Mouse (Mus musculus) CH12.LX (cell line): ENCODE measurements at regions not wholly inside any gene's neighbourhood (a gene's known extent, or its start where the extent isn't known, plus 50 kb on each side); places are given as distances from the start of the nearest gene placed in this dataset.
A peak's percentile ranks its signal among the peaks of the same experiment; 100 is the strongest.

ENCODE experiments used
- DNase-seq: peaks from one replicate; pipeline ENCODE4 v3.0.0-alpha.2; 2013; ENCODE audit errors: extremely low read depth
- H3K27ac ChIP-seq: 2 replicates; pipeline ENCODE4 v1.5.1; 2012; ENCODE audit warnings: low read depth, mild to moderate bottlenecking, control low read depth, moderate library complexity; ENCODE audit not compliant: insufficient read depth
- H3K27me3 ChIP-seq: replicated peaks from 2 replicates; pipeline ENCODE3; 2012; ENCODE audit warnings: inconsistent platforms
- H3K36me3 ChIP-seq, 2 experiments: replicated peaks in 1 of 2; 2 replicates each; pipeline versions ENCODE3 to v1.6.1; 2012; ENCODE audit warnings: inconsistent platforms in 1 of 2, low read length in 1 of 2, mild to moderate bottlenecking in 1 of 2, mixed read lengths in 1 of 2, moderate library complexity in 1 of 2; ENCODE audit not compliant: control insufficient read depth in 1 of 2, insufficient read depth in 1 of 2
- H3K4me1 ChIP-seq, 2 experiments: 2 replicates each; pipeline ENCODE4 v1.6.1; 2012; ENCODE audit warnings: inconsistent platforms in 1 of 2, moderate library complexity in 1 of 2; ENCODE audit not compliant: insufficient read depth in 2 of 2, control insufficient read depth in 1 of 2
- H3K4me2 ChIP-seq: 2 replicates; pipeline ENCODE4 v1.6.1; 2012; ENCODE audit warnings: low read depth, mild to moderate bottlenecking, control low read depth; ENCODE audit not compliant: poor library complexity, insufficient read depth, severe bottlenecking
- H3K4me3 ChIP-seq, 3 experiments: fragments of 150-350 bp in 1 of 3; sonication (generic) in 1 of 3; replicated peaks in 1 of 3; 2 replicates each; pipeline versions ENCODE3 to v1.5.1; 2011 to 2012; ENCODE audit warnings: low read depth in 2 of 3, low read length in 2 of 3, mild to moderate bottlenecking in 2 of 3, moderate library complexity in 2 of 3, control low read depth in 1 of 3, improper control_type of control experiment in 1 of 3, inconsistent platforms in 1 of 3, mixed read lengths in 1 of 3; ENCODE audit not compliant: poor library complexity in 1 of 3
- H3K79me2 ChIP-seq: replicated peaks from 2 replicates; pipeline ENCODE4 v1.6.1; 2012; ENCODE audit warnings: mild to moderate bottlenecking, moderate library complexity; ENCODE audit not compliant: control insufficient read depth, poor library complexity, insufficient read depth, severe bottlenecking; ENCODE audit errors: extremely low read depth
- H3K9ac ChIP-seq: 2 replicates; pipeline ENCODE4 v1.6.1; 2012; ENCODE audit warnings: low read depth, mild to moderate bottlenecking, control low read depth, moderate library complexity; ENCODE audit not compliant: insufficient read depth
- H3K9me3 ChIP-seq: replicated peaks from 2 replicates; pipeline ENCODE3; 2012; ENCODE audit warnings: low read length, inconsistent platforms, mixed read lengths
- BHLHE40 ChIP-seq: IDR thresholded peaks from 2 replicates; pipeline ENCODE4 v1.6.1; 2011; ENCODE audit warnings: mild to moderate bottlenecking, low read depth, low read length, improper control_type of control experiment
- CHD1 ChIP-seq: IDR thresholded peaks from 2 replicates; pipeline ENCODE4 v1.6.1; 2012; ENCODE audit warnings: low read depth, low read length, improper control_type of control experiment, inconsistent platforms
- CHD2 ChIP-seq: IDR thresholded peaks from 2 replicates; pipeline ENCODE4 v1.6.1; 2011; ENCODE audit warnings: low read length, improper control_type of control experiment
- E2F4 ChIP-seq: IDR thresholded peaks from 2 replicates; pipeline ENCODE4 v1.6.1; 2011; ENCODE audit warnings: low read depth, low read length, improper control_type of control experiment; ENCODE audit not compliant: insufficient replicate concordance
- EP300 ChIP-seq: IDR thresholded peaks from 2 replicates; pipeline ENCODE4 v1.6.1; 2011; ENCODE audit warnings: low read length, improper control_type of control experiment
- GABPA ChIP-seq: IDR thresholded peaks from 2 replicates; pipeline ENCODE4 v1.6.1; 2012; ENCODE audit warnings: low read depth, low read length, improper control_type of control experiment, inconsistent platforms; ENCODE audit not compliant: insufficient replicate concordance
- HCFC1 ChIP-seq: IDR thresholded peaks from 2 replicates; pipeline ENCODE4 v1.6.1; 2012; ENCODE audit warnings: low read depth, mild to moderate bottlenecking, inconsistent platforms, low read length, improper control_type of control experiment
- IRF4 ChIP-seq: IDR thresholded peaks from 2 replicates; pipeline ENCODE4 v1.6.1; 2014; ENCODE audit warnings: low read depth, mild to moderate bottlenecking, inconsistent platforms, low read length, improper control_type of control experiment
- JUN ChIP-seq: IDR thresholded peaks from 2 replicates; pipeline ENCODE4 v1.6.1; 2011; ENCODE audit warnings: low read depth, mild to moderate bottlenecking, low read length, improper control_type of control experiment, moderate library complexity; ENCODE audit not compliant: insufficient read depth
- JUND ChIP-seq: conservative IDR thresholded peaks from 2 replicates; pipeline ENCODE4 v1.6.1; 2011; ENCODE audit warnings: low read depth, low read length, improper control_type of control experiment
- KAT2A ChIP-seq: IDR thresholded peaks from 2 replicates; pipeline ENCODE4 v1.6.1; 2012; ENCODE audit warnings: low read length, improper control_type of control experiment, inconsistent platforms; ENCODE audit not compliant: insufficient replicate concordance
- MAZ ChIP-seq: IDR thresholded peaks from 2 replicates; pipeline ENCODE4 v1.6.1; 2012; ENCODE audit warnings: low read depth, mild to moderate bottlenecking, inconsistent platforms, low read length, improper control_type of control experiment, moderate library complexity
- MEF2A ChIP-seq: IDR thresholded peaks from 2 replicates; pipeline ENCODE4 v1.6.1; 2014; ENCODE audit warnings: low read depth, mild to moderate bottlenecking, inconsistent platforms, low read length, improper control_type of control experiment, borderline replicate concordance
- MXI1 ChIP-seq: IDR thresholded peaks from 2 replicates; pipeline ENCODE4 v1.6.1; 2011; ENCODE audit warnings: mild to moderate bottlenecking, low read depth, low read length, improper control_type of control experiment
- MYC ChIP-seq: IDR thresholded peaks from 2 replicates; pipeline ENCODE4 v1.6.1; 2011; ENCODE audit warnings: low read depth, mild to moderate bottlenecking, improper control_type of control experiment, low read length
- NELFE ChIP-seq: IDR thresholded peaks from 2 replicates; pipeline ENCODE4 v1.6.1; 2011; ENCODE audit warnings: low read depth, low read length, improper control_type of control experiment
- PAX5 ChIP-seq: IDR thresholded peaks from 2 replicates; pipeline ENCODE4 v1.6.1; 2012; ENCODE audit warnings: low read length, inconsistent platforms, mixed read lengths
- POLR2A ChIP-seq: IDR thresholded peaks from 2 replicates; pipeline ENCODE4 v1.6.1; 2011; ENCODE audit warnings: low read depth, mild to moderate bottlenecking, improper control_type of control experiment, low read length
- POLR2AphosphoS2 ChIP-seq: IDR thresholded peaks from 2 replicates; pipeline ENCODE4 v1.6.1; 2011; ENCODE audit warnings: low read depth, low read length, improper control_type of control experiment
- SMC3 ChIP-seq: IDR thresholded peaks from 2 replicates; pipeline ENCODE4 v1.6.1; 2011; ENCODE audit warnings: low read depth, low read length, improper control_type of control experiment
- TBP ChIP-seq: conservative IDR thresholded peaks from 2 replicates; pipeline ENCODE4 v1.6.1; 2011; ENCODE audit warnings: low read depth, low read length, improper control_type of control experiment
- TCF12 ChIP-seq: IDR thresholded peaks from 2 replicates; pipeline ENCODE4 v1.6.1; 2014; ENCODE audit warnings: low read depth, mild to moderate bottlenecking, inconsistent platforms, low read length, improper control_type of control experiment
- USF1 ChIP-seq: IDR thresholded peaks from 2 replicates; pipeline ENCODE4 v1.6.1; 2014; ENCODE audit warnings: low read depth, mild to moderate bottlenecking, inconsistent platforms, low read length, improper control_type of control experiment
- ZMIZ1 ChIP-seq: IDR thresholded peaks from 2 replicates; pipeline ENCODE4 v1.6.1; 2012; ENCODE audit warnings: low read depth, mild to moderate bottlenecking, inconsistent platforms, low read length, improper control_type of control experiment
- ZNF384 ChIP-seq: IDR thresholded peaks from 2 replicates; pipeline ENCODE4 v1.6.1; 2012; ENCODE audit warnings: low read depth, low read length, improper control_type of control experiment, inconsistent platforms
- dilution Hi-C: fragments of 300-500 bp; cut with MboI; formaldehyde crosslinking; loops from 2 replicates; pipeline ENCODE4 v1.14.3; 2020; ENCODE audit warnings: low sequenced_read_pairs; ENCODE audit not compliant: extremely low pct_unique_long_range_greater_than_20kb, extremely low pct_ligation_motif_present
- in situ Hi-C: fragments of 300-500 bp; cut with MboI; formaldehyde crosslinking; loops from 3 replicates; pipeline ENCODE4 v1.14.3; 2019; ENCODE audit warnings: low sequenced_read_pairs, low pct_ligation_motif_present, low pct_unique_long_range_greater_than_20kb, mixed read lengths

- no peak overlapping the region for H3K9ac ChIP-seq
- in situ Hi-C loops (no loop called here), dilution Hi-C loops (no loop called here)
- peaks cover 77% of the 10 kb centered on the region for H3K27me3 ChIP-seq
- H3K36me3 ChIP-seq, result no peaks in the 10 kb centered on the region
- DNase-seq, result no peak
- H3K79me2 ChIP-seq, result no peaks in the 10 kb centered on the region
- TF ChIP-seq EP300 (no peak), MXI1 (no peak), GABPA (no peak), PAX5 (no peak), MYC (no peak)
- H3K4me1 ChIP-seq, result no peaks in the 10 kb centered on the region
- H3K9me3 ChIP-seq, result peaks cover 5% of the 10 kb centered on the region
- no peak overlapping the region for H3K4me3 ChIP-seq
- no peak overlapping the region for H3K27ac ChIP-seq
- no peak overlapping the region for H3K4me2 ChIP-seq
Observed at GRCm38 (mm10) chr7:135818298-135818697, 102.1 kb upstream of the Mki67 start.

- H3K4me3 ChIP-seq, result no peak overlapping the region
- H3K4me2 ChIP-seq, result no peak overlapping the region
- no peaks in the 10 kb centered on the region for H3K79me2 ChIP-seq
- no peaks in the 10 kb centered on the region for H3K36me3 ChIP-seq
- no peaks in the 10 kb centered on the region for H3K4me1 ChIP-seq
- H3K9me3 ChIP-seq, result peaks cover 5% of the 10 kb centered on the region
- no peak for DNase-seq
- H3K9ac ChIP-seq, result no peak overlapping the region
- in situ Hi-C loops (no loop called here), dilution Hi-C loops (no loop called here)
- H3K27ac ChIP-seq, result no peak overlapping the region
- no peak for TF ChIP-seq TBP
- TF ChIP-seq JUN, result peak; percentile 72
- no peak for TF ChIP-seq TCF12
- no peak for TF ChIP-seq POLR2A
- peak; percentile 93 for TF ChIP-seq IRF4
- TF ChIP-seq EP300, result peak; percentile 90
- peak; percentile 82 for TF ChIP-seq JUND
- H3K27me3 ChIP-seq, result peaks cover 81% of the 10 kb centered on the region
Observed at GRCm38 (mm10) chr7:135823884-135824750, 108.0 kb upstream of the Mki67 start.

GRCm38 (mm10) chr7:135829246-135829645, 113.1 kb upstream of the Mki67 start:
- TF ChIP-seq KAT2A (no peak), POLR2A (no peak), MXI1 (no peak), EP300 (no peak), POLR2AphosphoS2 (no peak), TCF12 (no peak), CHD1 (no peak), ZNF384 (no peak), CHD2 (no peak), JUND (no peak), MEF2A (no peak), MAZ (no peak), BHLHE40 (no peak), NELFE (no peak), E2F4 (no peak), SMC3 (no peak), ZMIZ1 (no peak), USF1 (no peak), HCFC1 (no peak)
- TF ChIP-seq, all 38 proteins: peak for 0
- Histone ChIP-seq H3K9me3 (no peaks in the 10 kb centered on the region), H3K4me2 (no peak overlapping the region), H3K4me3 (no peak overlapping the region), H3K27ac (no peak overlapping the region), H3K36me3 (no peaks in the 10 kb centered on the region), H3K27me3 (peaks cover 87% of the 10 kb centered on the region), H3K4me1 (no peaks in the 10 kb centered on the region), H3K9ac (no peak overlapping the region), H3K79me2 (no peaks in the 10 kb centered on the region)
- DNase-seq, result no peak
- dilution Hi-C loops, result no loop called here
- in situ Hi-C loops, result no loop called here
